Mouse (Mus musculus) left cerebral cortex, adult 2 months (tissue): ENCODE results near the gene Pou2f3. TPM values are rescaled to one million over a fixed set of nuclear protein-coding genes. Genes with fewer than 3 reads are reported as not detected.
"Not testable (repeated sequence)": the region's sequence is repeated elsewhere in the genome, so short reads cannot be mapped to it uniquely, and the experiment has no call there.

Experiments
- DNase-seq, 2 experiments: peaks; one replicate each; pipeline ENCODE4 v3.0.0; 2021 to 2022; ENCODE audit warnings: low spot score in 2 of 2, mixed read lengths in 1 of 2; ENCODE audit errors: extremely low spot score in 1 of 2
- H3K27ac ChIP-seq: fragments of 200-600 bp; 2 replicates; pipeline ENCODE4 v1.8.1; 2022
- H3K4me3 ChIP-seq: fragments of 200-600 bp; 2 replicates; pipeline ENCODE4 v1.8.1; 2022
- CTCF ChIP-seq: fragments of 200-600 bp; IDR thresholded peaks from 2 replicates; pipeline ENCODE4 v1.8.1; 2022; ENCODE audit warnings: antibody characterized with exemption, mild to moderate bottlenecking, moderate library complexity
- intact Hi-C: fragments of 180-260 bp; cut with DNase I; formaldehyde crosslinking; loops from one replicate; pipeline ENCODE4 v1.15.1; 2025
- total RNA-seq, 2 experiments: library from RNA; stranded (reverse); gene quantifications; 2 replicates each; pipeline ENCODE4 v1.2.3; 2021

Pou2f3 gene
- total RNA-seq, 2 experiments from 2014 or later, result 0.16 to 0.65 TPM

GRCm38 (mm10) chr9:43150075-43150474 is 60.1 kb downstream of the Pou2f3 start:
- TF ChIP-seq CTCF, result no peak
- peak overlapping the region; percentile 33 for H3K27ac ChIP-seq
- DNase-seq, result peak; percentile 64 to 71
- intact Hi-C loops, result no loop called here
- H3K4me3 ChIP-seq, result no peak overlapping the region

DNA sequence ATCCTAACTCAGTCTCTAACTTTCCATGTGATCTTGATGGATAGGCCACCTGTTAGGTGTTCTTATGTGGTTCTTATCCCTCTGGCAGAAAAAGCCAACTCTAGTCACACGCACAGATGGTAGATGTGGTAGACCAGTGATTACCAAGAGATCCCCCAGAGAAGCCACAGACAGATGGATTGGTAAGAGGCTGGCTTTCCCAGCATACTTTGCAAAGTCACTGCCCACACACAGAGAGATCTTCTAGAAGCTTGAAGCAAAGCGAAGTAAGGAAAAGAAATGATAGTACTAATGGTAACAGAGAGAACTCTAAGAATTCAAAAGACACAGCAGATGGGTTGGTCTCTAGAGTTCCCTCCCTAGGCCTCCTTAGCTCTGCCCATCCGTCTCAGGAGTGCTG is 60.7 kb downstream of the Pou2f3 start:
- no peak overlapping the region for H3K4me3 ChIP-seq
- no peak for DNase-seq
- no peak for TF ChIP-seq CTCF
- peak overlapping the region; percentile 33 for H3K27ac ChIP-seq
- intact Hi-C loops, result no loop called here

DNA sequence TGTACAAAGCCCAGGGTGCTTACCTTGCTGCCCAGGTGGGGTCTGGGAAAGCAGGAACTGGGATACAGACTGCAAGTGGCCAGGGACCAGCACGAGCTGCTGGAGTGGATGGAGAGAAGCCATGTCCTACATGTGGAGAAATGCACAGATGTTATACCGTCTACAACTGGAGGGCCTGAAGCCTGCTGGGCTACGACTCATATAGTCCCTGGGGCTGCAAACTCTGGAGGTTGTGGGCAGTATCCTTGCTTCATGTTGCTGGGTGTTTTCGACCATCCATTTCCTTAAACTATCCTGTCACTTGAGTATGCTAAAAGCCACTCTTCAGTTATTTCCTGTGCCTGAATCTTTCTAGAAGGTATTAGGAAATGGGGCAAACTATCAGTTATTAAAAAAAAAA is 65.0 kb downstream of the Pou2f3 start:
- no peak for TF ChIP-seq CTCF
- no peak overlapping the region for H3K4me3 ChIP-seq
- DNase-seq, result no peak
- intact Hi-C loops, result no loop called here
- no peak overlapping the region for H3K27ac ChIP-seq

DNA sequence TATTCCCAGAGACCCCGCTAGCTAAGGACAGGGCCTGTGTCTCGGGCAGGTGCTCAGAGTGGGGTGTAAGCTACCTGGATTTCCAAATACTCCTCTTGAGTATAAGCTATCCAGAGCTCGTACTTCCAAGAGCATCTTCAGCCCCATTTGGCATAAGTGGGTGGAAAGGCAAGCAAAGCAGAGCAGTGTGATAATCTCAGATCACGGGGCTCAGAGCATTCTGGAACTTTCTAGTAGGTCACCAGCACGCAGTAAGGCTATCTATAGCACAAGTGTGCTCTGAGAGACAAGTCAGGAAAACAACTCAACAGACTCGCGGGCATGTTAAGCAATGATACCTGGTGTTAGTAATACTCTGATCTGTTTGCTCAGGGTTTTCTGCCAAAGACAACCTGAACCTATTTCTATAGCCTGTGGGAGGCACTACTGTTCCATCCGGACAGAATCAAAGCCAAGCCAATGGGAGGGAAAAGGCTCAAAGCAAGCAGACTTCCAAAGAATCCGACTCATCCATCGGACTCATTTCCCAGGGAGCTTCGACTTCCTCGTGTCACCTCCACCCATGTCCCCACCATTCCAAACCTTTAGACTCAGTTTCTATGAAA is 65.9 kb downstream of the Pou2f3 start:
- no peak overlapping the region for H3K4me3 ChIP-seq
- H3K27ac ChIP-seq, result no peak overlapping the region
- peak; percentile 32 for TF ChIP-seq CTCF
- intact Hi-C loops, result no loop called here
- no peak for DNase-seq

DNA sequence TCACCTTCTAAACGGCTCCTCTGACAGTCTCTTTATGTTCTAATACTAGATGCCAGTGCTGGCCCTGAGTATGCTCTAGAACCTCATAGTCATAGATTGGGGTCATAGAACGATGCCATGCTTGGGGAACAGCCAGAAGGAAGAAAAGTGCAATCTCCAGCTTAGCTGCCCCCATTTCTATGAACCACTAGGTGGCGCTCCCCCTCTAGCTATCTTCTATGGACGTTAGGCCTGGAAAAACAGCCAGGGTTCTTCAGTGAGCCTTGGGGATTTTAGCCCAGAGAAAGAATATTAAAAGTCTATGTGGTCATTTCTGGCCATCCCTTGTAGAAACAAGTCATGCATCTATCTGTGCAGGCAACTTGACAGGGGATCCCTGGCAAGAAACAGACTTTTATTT is 68.3 kb downstream of the Pou2f3 start:
- TF ChIP-seq CTCF, result no peak; the same call in none of the 2 replicates
- DNase-seq, result peak; percentile 55 to 72
- intact Hi-C loops, result loop anchor here (1.0 kb wide), 2 partner anchors 69 to 142 kb away; no protein-coding TSS in a partner anchor
- Histone ChIP-seq H3K4me3 (no peak overlapping the region), H3K27ac (no peak overlapping the region)

GRCm38 (mm10) chr9:43133525-43133924 is 76.6 kb downstream of the Pou2f3 start:
- DNase-seq, result peak; percentile 56
- no peak overlapping the region for H3K4me3 ChIP-seq
- TF ChIP-seq CTCF, result no peak
- H3K27ac ChIP-seq, result peak overlapping the region; percentile 88
- intact Hi-C loops, result no loop called here

DNA sequence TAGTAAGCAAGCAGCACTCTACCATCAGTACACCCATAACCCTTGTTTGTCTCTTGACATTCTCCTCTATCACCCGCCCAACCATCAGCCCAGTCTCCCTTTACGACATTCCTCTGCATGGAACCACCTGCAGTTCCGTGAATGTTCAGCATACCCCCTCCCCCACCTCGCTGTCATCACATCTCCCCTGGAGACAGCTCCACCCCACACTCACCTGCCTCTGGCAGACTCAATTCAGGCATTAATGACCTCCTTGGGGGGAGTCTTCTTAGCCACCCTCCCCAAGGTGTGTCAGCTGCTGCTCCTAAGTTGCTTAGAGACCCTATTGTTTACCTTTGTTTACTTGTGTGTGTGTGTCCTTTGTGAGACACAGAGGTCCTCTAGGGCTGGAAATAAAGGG is 77.8 kb downstream of the Pou2f3 start:
- Histone ChIP-seq H3K4me3 (no peak overlapping the region), H3K27ac (peak overlapping the region; percentile 88; the same call in 1 of the 2 replicates)
- intact Hi-C loops, result no loop called here
- no peak for DNase-seq
- no peak for TF ChIP-seq CTCF

DNA sequence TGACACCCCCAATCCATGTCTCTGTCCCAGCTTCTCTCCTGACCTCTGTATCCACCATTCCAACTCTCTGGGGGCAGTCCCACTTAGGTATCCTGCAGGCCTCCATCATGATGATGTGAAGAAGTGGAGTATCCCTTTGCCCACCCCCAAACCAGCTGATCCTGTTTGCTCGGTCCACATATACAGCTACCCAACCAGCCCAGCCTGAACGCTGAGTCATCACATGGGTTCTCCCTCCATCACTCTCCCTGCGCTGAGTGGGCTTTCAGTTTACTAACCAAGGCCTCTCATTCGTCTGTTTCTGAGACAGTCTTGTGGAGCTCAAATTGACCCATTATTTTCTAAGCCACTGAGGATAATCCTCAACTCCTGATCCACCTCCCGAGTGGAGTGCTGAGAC is 78.2 kb downstream of the Pou2f3 start:
- no peak for DNase-seq
- H3K4me3 ChIP-seq, result no peak overlapping the region
- no peak for TF ChIP-seq CTCF
- intact Hi-C loops, result no loop called here
- H3K27ac ChIP-seq, result no peak overlapping the region; the same call in 1 of the 2 replicates

DNA sequence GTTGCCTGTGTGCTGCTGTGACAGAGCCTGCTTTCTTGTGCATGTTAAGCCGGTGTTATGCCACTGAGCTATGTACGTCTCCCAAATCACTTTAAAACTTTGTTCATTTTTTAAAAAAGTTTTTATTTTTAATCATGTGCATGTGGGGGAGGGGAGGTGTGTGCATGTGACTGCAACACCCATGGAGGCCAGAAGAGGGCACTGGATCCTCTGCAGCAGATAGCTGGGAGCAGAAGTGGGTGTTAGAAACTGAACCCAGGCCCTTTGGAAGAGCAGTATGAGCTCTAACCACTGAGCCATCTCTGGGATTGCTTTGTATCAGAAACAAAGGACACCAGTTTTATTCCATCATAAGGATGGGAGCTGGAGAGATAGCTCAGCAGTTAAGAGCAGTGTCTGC is 79.5 kb downstream of the Pou2f3 start:
- peak; percentile 31 for TF ChIP-seq CTCF
- intact Hi-C loops, result no loop called here
- Histone ChIP-seq H3K4me3 (no peak overlapping the region), H3K27ac (no peak overlapping the region)
- DNase-seq, result no peak

DNA sequence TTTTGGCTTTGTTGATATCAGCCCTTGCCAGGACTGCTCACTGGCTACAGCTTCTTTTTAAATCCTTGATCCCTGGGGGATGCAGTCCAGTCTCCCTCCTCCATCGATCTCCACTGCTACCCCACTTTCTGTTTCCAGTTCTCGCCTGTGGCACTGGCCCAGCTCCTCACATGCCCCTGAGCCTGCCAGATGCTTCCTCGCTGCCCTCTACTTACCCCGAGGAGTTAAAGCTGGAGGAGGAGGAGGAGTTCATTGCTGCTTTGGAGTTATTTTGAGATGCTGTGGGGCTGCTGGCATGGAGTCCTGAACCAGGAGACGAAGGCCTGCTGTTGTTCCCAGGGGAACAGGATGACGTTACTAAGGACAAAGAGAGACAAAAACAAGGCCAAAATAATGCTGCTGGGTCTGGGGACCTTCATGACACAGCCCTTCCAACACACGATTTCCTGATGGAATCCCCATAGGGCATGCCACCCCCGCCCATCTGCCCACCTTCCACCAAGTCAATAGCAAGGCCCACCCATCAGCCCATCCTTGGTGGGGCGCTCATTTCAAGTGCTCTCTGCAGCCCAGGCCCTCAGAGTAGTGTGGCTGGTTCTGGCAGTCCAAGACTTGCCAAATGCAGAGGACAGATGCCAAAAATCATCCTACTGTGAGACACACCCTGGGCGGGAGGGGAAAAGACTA is 82.9 kb downstream of the Pou2f3 start:
- peak overlapping the region; percentile 81 for H3K27ac ChIP-seq
- intact Hi-C loops, result no loop called here
- no peak overlapping the region for H3K4me3 ChIP-seq
- TF ChIP-seq CTCF, result no peak
- DNase-seq, result peak in 1 of 2 experiments; percentile 43

- TF ChIP-seq CTCF, result peak; percentile 52
- intact Hi-C loops, result no loop called here
- no peak for DNase-seq
- Histone ChIP-seq H3K4me3 (no peak overlapping the region), H3K27ac (no peak overlapping the region)
These were observed 87.8 kb downstream of the Pou2f3 start for GRCm38 (mm10) chr9:43122379-43122778.

GRCm38 (mm10) chr9:43121948-43122347 is 88.2 kb downstream of the Pou2f3 start:
- H3K27ac ChIP-seq, DNase-seq, H3K4me3 ChIP-seq, intact Hi-C loops: not testable (repeated sequence)

GRCm38 (mm10) chr9:43116997-43117336 is 93.2 kb downstream of the Pou2f3 start:
- Histone ChIP-seq H3K27ac (no peak overlapping the region; the same call in 1 of the 2 replicates), H3K4me3 (peak overlapping the region; percentile 76; the same call in 1 of the 2 replicates)
- intact Hi-C loops, result no loop called here
- DNase-seq, result no peak
- TF ChIP-seq CTCF, result no peak
